Comparison of ENCODE assay signal across 9 mouse cellular contexts in genomic region chr7:44428171-44428950, GRCm38 (mm10). TPM values are rescaled to one million over a fixed set of nuclear protein-coding genes. Genes with fewer than 3 reads are reported as not detected.
DNase-seq lines count a peak whose midpoint lies in the region; ATAC-seq and TF ChIP-seq lines count a peak whose summit lies in the region.
"Had no signal": no experiment of that assay in that cellular context is flagged by ENCODE, and none has a peak within 500 bp of the region (broad histone marks: within the 10 kb centered on the region; RNA-seq: fewer than 3 reads in every experiment).

No protein-coding gene starts in this region.

- DNase-seq in heart, postnatal 0 days (ENCODE audit: low spot score), result no peak
- DNase-seq in heart, adult 8-10 months (ENCODE audit: low spot score), result no peak
- DNase-seq in cerebellum, adult 11-12 months, result peak; percentile 70
- DNase-seq in forebrain, embryonic 11.5 days (ENCODE audit: low spot score), result peak; percentile 95
- peak; percentile 21 for DNase-seq in limb, embryonic 14.5 days (ENCODE audit: low spot score)
- no peak for DNase-seq in adrenal gland, postnatal 4 days (ENCODE audit: low spot score in 2 of 2)
- DNase-seq in lung, adult 2 months, result no peak

- H3K27me3 ChIP-seq in heart, postnatal 0 days (ENCODE audit: control insufficient read depth, insufficient read depth, low read length), result peaks cover 65% of the 10 kb centered on the region
- no peaks in the 10 kb centered on the region; the same call in 1 of the 2 replicates for H3K27me3 ChIP-seq in forebrain, embryonic 11.5 days (ENCODE audit: control insufficient read depth, insufficient read depth, low read length)
- peaks cover 24% of the 10 kb centered on the region for H3K27me3 ChIP-seq in limb, embryonic 14.5 days (ENCODE audit: control insufficient read depth, insufficient read depth, low read length)
- H3K27me3 ChIP-seq in stomach, embryonic 15.5 days (replicated peaks), result peaks cover 55% of the 10 kb centered on the region

- peak overlapping the region; percentile 58 for H3K4me2 ChIP-seq in heart, postnatal 0 days (ENCODE audit: low read depth, low read length)
- peak overlapping the region; percentile 85 for H3K4me2 ChIP-seq in forebrain, embryonic 11.5 days (ENCODE audit: low read depth, low read length, severe bottlenecking)
- peak overlapping the region; percentile 83 for H3K4me2 ChIP-seq in limb, embryonic 14.5 days (replicated peaks; ENCODE audit: low read depth, low read length, severe bottlenecking)
- H3K4me2 ChIP-seq in stomach, embryonic 15.5 days, result peak overlapping the region; percentile 79

- H3K9me3 ChIP-seq in heart, postnatal 0 days (replicated peaks; ENCODE audit: control insufficient read depth, low read length), result no peaks in the 10 kb centered on the region
- no peaks in the 10 kb centered on the region for H3K9me3 ChIP-seq in forebrain, embryonic 11.5 days (ENCODE audit: control insufficient read depth, low read length)
- no peaks in the 10 kb centered on the region for H3K9me3 ChIP-seq in limb, embryonic 14.5 days (ENCODE audit: control insufficient read depth, low read length)
- H3K9me3 ChIP-seq in stomach, embryonic 15.5 days, result no peaks in the 10 kb centered on the region

- H3K4me3 ChIP-seq in heart, postnatal 0 days (ENCODE audit: low read depth, low read length), result peak overlapping the region; percentile 43; the same call in 1 of the 2 replicates
- peak overlapping the region; percentile 82 for H3K4me3 ChIP-seq in forebrain, embryonic 11.5 days (ENCODE audit: low read depth, low read length)
- H3K4me3 ChIP-seq in limb, embryonic 14.5 days (replicated peaks; ENCODE audit: low read length), result peak overlapping the region; percentile 58
- peak overlapping the region; percentile 49 for H3K4me3 ChIP-seq in stomach, embryonic 15.5 days (replicated peaks)
- H3K4me3 ChIP-seq in lung, adult 2 months (replicated peaks; ENCODE audit: extremely low read depth, low read depth, low read length), result no peak overlapping the region

- TF ChIP-seq POLR2A in limb, embryonic 14.5 days (IDR thresholded peaks at IDR 0.05; ENCODE audit: borderline replicate concordance, extremely low read depth, insufficient read depth, insufficient read length), result 0 out of 2 replicates have a peak, but pooled peaks have one; percentile 20
- no peak for TF ChIP-seq POLR2A in lung, adult 2 months (IDR thresholded peaks at IDR 0.05; ENCODE audit: borderline replicate concordance, extremely low read depth, low read depth, low read length)

- no peak overlapping the region for H3K9ac ChIP-seq in heart, postnatal 0 days (replicated peaks; ENCODE audit: low read depth, low read length)
- H3K9ac ChIP-seq in forebrain, embryonic 11.5 days (ENCODE audit: low read length), result peak overlapping the region; percentile 94
- peak overlapping the region; percentile 62 for H3K9ac ChIP-seq in limb, embryonic 14.5 days (ENCODE audit: low read depth, low read length, severe bottlenecking)
- H3K9ac ChIP-seq in stomach, embryonic 15.5 days, result no peak overlapping the region

- no peak overlapping the region for H3K27ac ChIP-seq in heart, postnatal 0 days (ENCODE audit: low read depth)
- peak overlapping the region; percentile 98 for H3K27ac ChIP-seq in forebrain, embryonic 11.5 days (ENCODE audit: low read depth, low read length)
- no peak overlapping the region for H3K27ac ChIP-seq in limb, embryonic 14.5 days (replicated peaks; ENCODE audit: low read depth, low read length)
- no peak overlapping the region for H3K27ac ChIP-seq in stomach, embryonic 15.5 days

- ATAC-seq in heart, postnatal 0 days (ENCODE audit: insufficient read depth, low read depth), result no peak
- ATAC-seq in forebrain, embryonic 11.5 days (replicated peaks; ENCODE audit: low FRiP score), result peak; percentile 31
- ATAC-seq in limb, embryonic 14.5 days (ENCODE audit: low FRiP score, low read depth), result peak; percentile 34
- no peak for ATAC-seq in stomach, embryonic 15.5 days (ENCODE audit: insufficient read depth, low FRiP score, low read depth)

- no peaks in the 10 kb centered on the region for H3K36me3 ChIP-seq in heart, postnatal 0 days (replicated peaks; ENCODE audit: control insufficient read depth, insufficient read depth, low read length)
- no peaks in the 10 kb centered on the region for H3K36me3 ChIP-seq in forebrain, embryonic 11.5 days (ENCODE audit: control insufficient read depth, insufficient read depth, low read length)
- H3K36me3 ChIP-seq in limb, embryonic 14.5 days (ENCODE audit: control insufficient read depth, insufficient read depth, low read length), result no peaks in the 10 kb centered on the region
- H3K36me3 ChIP-seq in stomach, embryonic 15.5 days, result no peaks in the 10 kb centered on the region

- WGBS in heart, postnatal 0 days, result 3% methylated on average over 17 of the region's 38 CpGs
- WGBS in forebrain, embryonic 11.5 days, result 1% methylated on average over 17 of the region's 38 CpGs
- 5% methylated on average over 18 of the region's 38 CpGs for WGBS in limb, embryonic 14.5 days
- 2% methylated on average over 17 of the region's 38 CpGs for WGBS in stomach, embryonic 15.5 days
- WGBS in lung, adult 2 months, result 6% methylated on average over 20 of the region's 38 CpGs

- H3K4me1 ChIP-seq in heart, postnatal 0 days (ENCODE audit: control insufficient read depth, insufficient read depth), result no peaks in the 10 kb centered on the region
- peaks cover 21% of the 10 kb centered on the region for H3K4me1 ChIP-seq in forebrain, embryonic 11.5 days (replicated peaks; ENCODE audit: control insufficient read depth, insufficient read depth, low read length)
- H3K4me1 ChIP-seq in limb, embryonic 14.5 days (ENCODE audit: control insufficient read depth, insufficient read depth, low read length), result peaks cover 9% of the 10 kb centered on the region
- H3K4me1 ChIP-seq in stomach, embryonic 15.5 days, result peaks cover 8% of the 10 kb centered on the region; the same call in 1 of the 2 replicates
- no peaks in the 10 kb centered on the region for H3K4me1 ChIP-seq in lung, adult 2 months (ENCODE audit: control insufficient read depth, insufficient read depth, low read length)

- TF ChIP-seq EP300 in heart, postnatal 0 days (IDR thresholded peaks at IDR 0.05; ENCODE audit: low read depth), result no peak

- no peak for TF ChIP-seq CTCF in heart, postnatal 0 days (IDR thresholded peaks at IDR 0.05; ENCODE audit: low read depth)
- TF ChIP-seq CTCF in lung, adult 2 months (IDR thresholded peaks at IDR 0.05; ENCODE audit: insufficient read depth, low read length), result no peak

RNA-seq across cellular contexts. Expression of gene Lrrc4b, which starts 0.5 kb away (rescaled TPM):
- total RNA-seq in heart, postnatal 0 days (2014; rRNA removed; ENCODE audit: low replicate concordance), result 55.6 and 89.5 TPM in 2 replicates
- 2.8 TPM in 2 replicates for polyA plus RNA-seq in heart, postnatal 0 days (2015; fragmentation: Nextera tagmentation; extraction: Ambion mirVana)
- 10 to 100 TPM; 33.5 to 37.9 (median 36.4) TPM for total RNA-seq in heart, adult 8-10 months (2022)
- polyA plus RNA-seq in forebrain, embryonic 11.5 days (2014; fragmentation: Nextera tagmentation; extraction: Ambion mirVana), result 8.2 and 9.8 TPM in 2 replicates
- polyA plus RNA-seq in limb, embryonic 14.5 days (2012; rRNA removed), result 15.3 and 23.0 TPM in 2 replicates
- 1.6 and 1.8 TPM in 2 replicates for polyA plus RNA-seq in limb, embryonic 14.5 days (2014; fragmentation: Nextera tagmentation; extraction: Ambion mirVana)
- polyA plus RNA-seq in stomach, embryonic 15.5 days (2015; fragmentation: Nextera tagmentation; extraction: Ambion mirVana), result 0.70 and 0.81 TPM in 2 replicates
- total RNA-seq in adrenal gland, postnatal 4 days (2021), result 10 to 100 TPM; 18.7 to 18.8 TPM
- 4.5 and 4.9 TPM in 2 replicates for polyA plus RNA-seq in lung, adult 2 months (2012; rRNA removed)

RNA-seq across cellular contexts. Expression of gene Aspdh, which starts 36.8 kb away (rescaled TPM):
- 7.5 TPM in 1 of 2 replicates, not detected in the other for total RNA-seq in heart, postnatal 0 days (2014; rRNA removed; ENCODE audit: low replicate concordance)
- 0.40 and 0.86 TPM in 2 replicates for polyA plus RNA-seq in heart, postnatal 0 days (2015; fragmentation: Nextera tagmentation; extraction: Ambion mirVana)
- 1 to 10 TPM in 1 of 4 experiments, under 1 TPM in 1, not detected in 2; 0.79 to 1.5 TPM for total RNA-seq in heart, adult 8-10 months (2022)
- polyA plus RNA-seq in forebrain, embryonic 11.5 days (2014; fragmentation: Nextera tagmentation; extraction: Ambion mirVana), result 2.6 and 2.9 TPM in 2 replicates
- polyA plus RNA-seq in limb, embryonic 14.5 days (2012; rRNA removed), result 1.8 and 3.1 TPM in 2 replicates
- 0.37 and 0.58 TPM in 2 replicates for polyA plus RNA-seq in limb, embryonic 14.5 days (2014; fragmentation: Nextera tagmentation; extraction: Ambion mirVana)
- 0.94 and 1.7 TPM in 2 replicates for polyA plus RNA-seq in stomach, embryonic 15.5 days (2015; fragmentation: Nextera tagmentation; extraction: Ambion mirVana)
- 1 to 10 TPM; 3.2 to 6.2 TPM for total RNA-seq in adrenal gland, postnatal 4 days (2021)
- 0.24 and 0.50 TPM in 2 replicates for polyA plus RNA-seq in lung, adult 2 months (2012; rRNA removed)
- total RNA-seq: MEL had no signal

RNA-seq across cellular contexts. Expression of gene Josd2, which starts 39.4 kb away (rescaled TPM):
- total RNA-seq in heart, postnatal 0 days (2014; rRNA removed; ENCODE audit: low replicate concordance), result 123 and 143 TPM in 2 replicates
- 91.2 and 105 TPM in 2 replicates for polyA plus RNA-seq in heart, postnatal 0 days (2015; fragmentation: Nextera tagmentation; extraction: Ambion mirVana)
- total RNA-seq in heart, adult 8-10 months (2022), result 100 to 1,000 TPM; 109 to 130 (median 125) TPM
- 60.9 and 68.9 TPM in 2 replicates for polyA plus RNA-seq in forebrain, embryonic 11.5 days (2014; fragmentation: Nextera tagmentation; extraction: Ambion mirVana)
- 167 and 215 TPM in 2 replicates for polyA plus RNA-seq in limb, embryonic 14.5 days (2012; rRNA removed)
- polyA plus RNA-seq in limb, embryonic 14.5 days (2014; fragmentation: Nextera tagmentation; extraction: Ambion mirVana), result 78.9 and 81.5 TPM in 2 replicates
- 91.3 and 105 TPM in 2 replicates for polyA plus RNA-seq in stomach, embryonic 15.5 days (2015; fragmentation: Nextera tagmentation; extraction: Ambion mirVana)
- total RNA-seq in adrenal gland, postnatal 4 days (2021), result 10 to 100 TPM; 40.3 to 48.1 TPM
- polyA plus RNA-seq in lung, adult 2 months (2012; rRNA removed), result 164 and 175 TPM in 2 replicates

RNA-seq across cellular contexts. Expression of gene 1700008O03Rik, which starts 42.7 kb away (rescaled TPM):
- not detected in 2 replicates for total RNA-seq in heart, postnatal 0 days (2014; rRNA removed; ENCODE audit: low replicate concordance)
- polyA plus RNA-seq in heart, postnatal 0 days (2015; fragmentation: Nextera tagmentation; extraction: Ambion mirVana), result 0.14 and 0.52 TPM in 2 replicates
- total RNA-seq in heart, adult 8-10 months (2022), result under 1 TPM in 1 of 4 experiments, not detected in 3; 0.46 TPM
- 0.89 and 0.96 TPM in 2 replicates for polyA plus RNA-seq in forebrain, embryonic 11.5 days (2014; fragmentation: Nextera tagmentation; extraction: Ambion mirVana)
- polyA plus RNA-seq in limb, embryonic 14.5 days (2012; rRNA removed), result 2.1 and 2.7 TPM in 2 replicates
- polyA plus RNA-seq in limb, embryonic 14.5 days (2014; fragmentation: Nextera tagmentation; extraction: Ambion mirVana), result 0.67 and 0.73 TPM in 2 replicates
- polyA plus RNA-seq in stomach, embryonic 15.5 days (2015; fragmentation: Nextera tagmentation; extraction: Ambion mirVana), result 0.80 and 1.2 TPM in 2 replicates
- 1 to 10 TPM; 1.0 to 2.0 TPM for total RNA-seq in adrenal gland, postnatal 4 days (2021)
- polyA plus RNA-seq in lung, adult 2 months (2012; rRNA removed), result 0.98 and 1.2 TPM in 2 replicates
- total RNA-seq: MEL had no signal

RNA-seq across cellular contexts. Expression of gene Syt3, which starts 44.5 kb away (rescaled TPM):
- 0.58 and 3.1 TPM in 2 replicates for total RNA-seq in heart, postnatal 0 days (2014; rRNA removed; ENCODE audit: low replicate concordance)
- 0.81 and 0.86 TPM in 2 replicates for polyA plus RNA-seq in heart, postnatal 0 days (2015; fragmentation: Nextera tagmentation; extraction: Ambion mirVana)
- 1 to 10 TPM; 2.4 to 3.7 (median 3.1) TPM for total RNA-seq in heart, adult 8-10 months (2022)
- 3.2 and 4.0 TPM in 2 replicates for polyA plus RNA-seq in forebrain, embryonic 11.5 days (2014; fragmentation: Nextera tagmentation; extraction: Ambion mirVana)
- polyA plus RNA-seq in limb, embryonic 14.5 days (2012; rRNA removed), result 3.3 and 3.8 TPM in 2 replicates
- 2.2 and 4.6 TPM in 2 replicates for polyA plus RNA-seq in limb, embryonic 14.5 days (2014; fragmentation: Nextera tagmentation; extraction: Ambion mirVana)
- polyA plus RNA-seq in stomach, embryonic 15.5 days (2015; fragmentation: Nextera tagmentation; extraction: Ambion mirVana), result 1.6 and 1.7 TPM in 2 replicates
- 1 to 10 TPM; 3.6 to 4.4 TPM for total RNA-seq in adrenal gland, postnatal 4 days (2021)
- polyA plus RNA-seq in lung, adult 2 months (2012; rRNA removed), result 2.8 and 3.1 TPM in 2 replicates

Comparison
In these comparisons a context has a peak if more than half of its experiments do, and no peak if none do; other contexts are left out.
1. ATAC-seq: peak in forebrain, embryonic 11.5 days (single experiment) and limb, embryonic 14.5 days (single experiment); none in heart, postnatal 0 days (single experiment) and stomach, embryonic 15.5 days (single experiment).
2. DNase-seq: peak in cerebellum, adult 11-12 months (single experiment), forebrain, embryonic 11.5 days (single experiment) and limb, embryonic 14.5 days (single experiment); none in heart, postnatal 0 days (single experiment), heart, adult 8-10 months (single experiment), adrenal gland, postnatal 4 days (0 of 2) and lung, adult 2 months (single experiment).
3. H3K9ac ChIP-seq: peak in forebrain, embryonic 11.5 days (single experiment) and limb, embryonic 14.5 days (single experiment); none in heart, postnatal 0 days (single experiment) and stomach, embryonic 15.5 days (single experiment).
4. Peak in every context shown above with its lines, with median percentiles within 50 percentile points of each other: H3K4me2 ChIP-seq.